Mouse (Mus musculus): ENCODE measurements around the gene Polr2e. TPM values are rescaled to one million over a fixed set of nuclear protein-coding genes. Genes with fewer than 3 reads are reported as not detected.

The Polr2e gene
- total RNA-seq, 1 experiment, result 293 TPM

- H3K9me3 ChIP-seq (ENCODE audit: control insufficient read depth, insufficient read depth, low read depth, low read length), result no peaks in the 10 kb centered on the region
Observed at GRCm38 (mm10) chr10:80024229-80025043, 15.2 kb downstream of the Polr2e start.

GRCm38 (mm10) chr10:80023758-80024157 lies 15.8 kb downstream of the Polr2e start:
- Histone ChIP-seq H3K9ac (ENCODE audit: insufficient read depth, low read depth, low read length, poor library complexity, severe bottlenecking) (no peak overlapping the region), H3K9me3 (ENCODE audit: control insufficient read depth, insufficient read depth, low read depth, low read length) (no peaks in the 10 kb centered on the region)
- in situ Hi-C loops (cut with MboI; ENCODE audit: low sequenced_read_pairs in 2 of 2, unreplicated experiment in 2 of 2), result no loop called here

More at GRCm38 (mm10) chr10:80024229-80025043, 15.2 kb downstream of the Polr2e start:
- Histone ChIP-seq H3K9ac (ENCODE audit: insufficient read depth, low read depth, low read length, poor library complexity, severe bottlenecking) (no peak overlapping the region), H3K27ac (ENCODE audit: insufficient read depth, low read depth, low read length, poor library complexity, severe bottlenecking) (peak overlapping the region; percentile 59; the same call in 1 of the 2 replicates), H3K4me1 (ENCODE audit: control insufficient read depth in 2 of 2, insufficient read depth in 2 of 2, low read length in 2 of 2, poor library complexity in 1 of 2) (peaks cover 0 to 52% of the 10 kb centered on the region in 2 experiments; a peak in 2 of 4 replicates), H3K4me3 (ENCODE audit: insufficient read depth in 1 of 2, low read depth in 1 of 2, low read length in 2 of 2, poor library complexity in 1 of 2, severe bottlenecking in 1 of 2) (no peak overlapping the region), H3K36me3 (ENCODE audit: control insufficient read depth, insufficient read depth, low read length, poor library complexity, severe bottlenecking) (peaks cover 4% of the 10 kb centered on the region; the same call in 1 of the 2 replicates)
- no peak for TF ChIP-seq MAFK (IDR thresholded peaks at IDR 0.05; ENCODE audit: insufficient read depth, low read depth, low read length)
- TF ChIP-seq ZNF384 (IDR thresholded peaks at IDR 0.05; ENCODE audit: low read depth, low read length), result no peak
- no peak for TF ChIP-seq HCFC1 (IDR thresholded peaks at IDR 0.05; ENCODE audit: borderline replicate concordance, insufficient read depth, low read length)
- DNase-seq (ENCODE audit: low read depth, low spot score), result no peak
- in situ Hi-C loops (cut with MboI; ENCODE audit: low sequenced_read_pairs in 2 of 2, unreplicated experiment in 2 of 2), result no loop called here

GRCm38 (mm10) chr10:80022806-80023205 lies 16.8 kb downstream of the Polr2e start:
- in situ Hi-C loops (cut with MboI; ENCODE audit: low sequenced_read_pairs in 2 of 2, unreplicated experiment in 2 of 2), result no loop called here

More at GRCm38 (mm10) chr10:80023758-80024157, 15.8 kb downstream of the Polr2e start:
- Histone ChIP-seq H3K36me3 (ENCODE audit: control insufficient read depth, insufficient read depth, low read length, poor library complexity, severe bottlenecking) (peaks cover 3% of the 10 kb centered on the region; the same call in 1 of the 2 replicates), H3K27ac (ENCODE audit: insufficient read depth, low read depth, low read length, poor library complexity, severe bottlenecking) (no peak overlapping the region), H3K4me3 (ENCODE audit: insufficient read depth in 1 of 2, low read depth in 1 of 2, low read length in 2 of 2, poor library complexity in 1 of 2, severe bottlenecking in 1 of 2) (no peak overlapping the region), H3K4me1 (ENCODE audit: control insufficient read depth in 2 of 2, insufficient read depth in 2 of 2, low read length in 2 of 2, poor library complexity in 1 of 2) (peaks cover 0 to 49% of the 10 kb centered on the region in 2 experiments; a peak in 3 of 4 replicates)
- no peak for DNase-seq (ENCODE audit: low read depth, low spot score)
- TF ChIP-seq ZNF384 (IDR thresholded peaks at IDR 0.05; ENCODE audit: low read depth, low read length) (no peak), ZC3H11A (IDR thresholded peaks at IDR 0.05; ENCODE audit: borderline replicate concordance, low read depth, low read length) (no peak), CHD2 (IDR thresholded peaks at IDR 0.05; ENCODE audit: low read depth, low read length) (peak; percentile 59; the same call in 1 of the 2 replicates), MAFK (IDR thresholded peaks at IDR 0.05; ENCODE audit: insufficient read depth, low read depth, low read length) (no peak), HCFC1 (IDR thresholded peaks at IDR 0.05; ENCODE audit: borderline replicate concordance, insufficient read depth, low read length) (no peak)

GRCm38 (mm10) chr10:80022164-80022563 lies 17.4 kb downstream of the Polr2e start:
- in situ Hi-C loops (cut with MboI; ENCODE audit: low sequenced_read_pairs in 2 of 2, unreplicated experiment in 2 of 2), result no loop called here
- H3K36me3 ChIP-seq (ENCODE audit: control insufficient read depth, insufficient read depth, low read length, poor library complexity, severe bottlenecking), result peaks cover 3% of the 10 kb centered on the region; the same call in 1 of the 2 replicates

More at GRCm38 (mm10) chr10:80022806-80023205, 16.8 kb downstream of the Polr2e start:
- peaks cover 3% of the 10 kb centered on the region; the same call in 1 of the 2 replicates for H3K36me3 ChIP-seq (ENCODE audit: control insufficient read depth, insufficient read depth, low read length, poor library complexity, severe bottlenecking)
- H3K4me1 ChIP-seq (ENCODE audit: control insufficient read depth in 2 of 2, insufficient read depth in 2 of 2, low read length in 2 of 2, poor library complexity in 1 of 2), result peaks cover 0 to 45% of the 10 kb centered on the region in 2 experiments; a peak in 3 of 4 replicates
- no peak for DNase-seq (ENCODE audit: low read depth, low spot score)
- TF ChIP-seq MAFK (IDR thresholded peaks at IDR 0.05; ENCODE audit: insufficient read depth, low read depth, low read length) (no peak), ZNF384 (IDR thresholded peaks at IDR 0.05; ENCODE audit: low read depth, low read length) (no peak), CHD2 (IDR thresholded peaks at IDR 0.05; ENCODE audit: low read depth, low read length) (no peak), ZC3H11A (IDR thresholded peaks at IDR 0.05; ENCODE audit: borderline replicate concordance, low read depth, low read length) (no peak), HCFC1 (IDR thresholded peaks at IDR 0.05; ENCODE audit: borderline replicate concordance, insufficient read depth, low read length) (no peak)
- H3K9me3 ChIP-seq (ENCODE audit: control insufficient read depth, insufficient read depth, low read depth, low read length), result no peaks in the 10 kb centered on the region
- no peak overlapping the region for H3K4me3 ChIP-seq (ENCODE audit: insufficient read depth in 1 of 2, low read depth in 1 of 2, low read length in 2 of 2, poor library complexity in 1 of 2, severe bottlenecking in 1 of 2)
- no peak overlapping the region for H3K27ac ChIP-seq (ENCODE audit: insufficient read depth, low read depth, low read length, poor library complexity, severe bottlenecking)
- no peak overlapping the region for H3K9ac ChIP-seq (ENCODE audit: insufficient read depth, low read depth, low read length, poor library complexity, severe bottlenecking)

More at GRCm38 (mm10) chr10:80022164-80022563, 17.4 kb downstream of the Polr2e start:
- TF ChIP-seq MAFK (IDR thresholded peaks at IDR 0.05; ENCODE audit: insufficient read depth, low read depth, low read length), result no peak
- TF ChIP-seq HCFC1 (IDR thresholded peaks at IDR 0.05; ENCODE audit: borderline replicate concordance, insufficient read depth, low read length), result no peak
- no peak for TF ChIP-seq ZC3H11A (IDR thresholded peaks at IDR 0.05; ENCODE audit: borderline replicate concordance, low read depth, low read length)
- no peak for TF ChIP-seq CHD2 (IDR thresholded peaks at IDR 0.05; ENCODE audit: low read depth, low read length)
- no peak for TF ChIP-seq ZNF384 (IDR thresholded peaks at IDR 0.05; ENCODE audit: low read depth, low read length)
- Histone ChIP-seq H3K9ac (ENCODE audit: insufficient read depth, low read depth, low read length, poor library complexity, severe bottlenecking) (no peak overlapping the region), H3K4me3 (ENCODE audit: insufficient read depth in 1 of 2, low read depth in 1 of 2, low read length in 2 of 2, poor library complexity in 1 of 2, severe bottlenecking in 1 of 2) (no peak overlapping the region), H3K27ac (ENCODE audit: insufficient read depth, low read depth, low read length, poor library complexity, severe bottlenecking) (no peak overlapping the region), H3K4me1 (ENCODE audit: control insufficient read depth in 2 of 2, insufficient read depth in 2 of 2, low read length in 2 of 2, poor library complexity in 1 of 2) (peaks cover 0 to 44% of the 10 kb centered on the region in 2 experiments; a peak in 3 of 4 replicates), H3K9me3 (ENCODE audit: control insufficient read depth, insufficient read depth, low read depth, low read length) (no peaks in the 10 kb centered on the region)
- no peak for DNase-seq (ENCODE audit: low read depth, low spot score)
